ENCODE assay signal across 20 mouse cellular contexts in the genomic region with DNA sequence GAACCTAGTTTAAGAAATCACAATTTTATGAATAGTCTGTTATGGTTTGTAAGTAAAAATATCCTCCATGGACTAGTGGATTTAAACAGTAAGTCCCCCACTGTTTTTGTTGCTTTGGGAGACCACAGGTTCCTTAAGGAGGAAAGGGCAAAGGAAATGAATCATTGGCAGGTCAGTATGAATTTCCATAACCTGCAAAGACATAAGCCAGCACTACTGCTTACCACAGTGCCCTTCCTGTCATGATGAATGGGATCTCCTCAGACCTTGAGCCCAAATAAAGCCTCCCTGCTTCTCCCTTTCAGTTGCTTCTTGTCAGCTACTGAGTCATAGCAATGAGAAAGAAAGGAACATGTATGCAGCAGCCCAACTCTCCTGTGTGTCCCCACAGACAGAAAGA.
DNase-seq lines count a peak whose midpoint lies in the region; ATAC-seq lines count a peak whose summit lies in the region.
"Had no signal": no experiment of that assay in that cellular context is flagged by ENCODE, and none has a peak within 500 bp of the region (broad histone marks: within the 10 kb centered on the region; RNA-seq: fewer than 3 reads in every experiment).

No protein-coding gene starts in this region.

- peak; percentile 34 for DNase-seq in adrenal gland, adult 2 months
- DNase-seq in adrenal gland, adult 18-20 months (ENCODE audit: low spot score in 2 of 2): no peak
- peak; percentile 57 for DNase-seq in 3134 (ENCODE audit: extremely low read depth, insufficient read length, low spot score)
- peak; percentile 40 for DNase-seq in Muller cell, postnatal 12 days (ENCODE audit: inconsistent ontology term)
- peak; percentile 5 to 7 for DNase-seq in adrenal gland, postnatal 36 days
- DNase-seq in spleen, adult 12 weeks (ENCODE audit: low spot score): no peak
- DNase-seq: B cell, adult 2 months; cerebellum, adult 2 months; cerebellum, postnatal 14 days; embryo, embryonic 11 days; gastrocnemius, postnatal 14 days; heart, postnatal 36 days; kidney, adult 8-10 months had no signal

- no peak for ATAC-seq in monocyte, adult 5-6 weeks (replicated peaks; ENCODE audit: insufficient number of reproducible peaks, low FRiP score, low TSS enrichment, poor library complexity, severe bottlenecking)
- no peak for ATAC-seq in megakaryocyte-erythroid progenitor cell, adult 5-6 weeks (replicated peaks; ENCODE audit: low FRiP score, low TSS enrichment, poor library complexity, severe bottlenecking)
- ATAC-seq: activated CD4-positive, CD25-positive, alpha-beta regulatory T cell, adult 4 months; CD4-positive, CD25-positive, alpha-beta regulatory T cell, adult 4 months; forebrain, embryonic 16.5 days; inflammation-experienced regulatory T-cells, adult 6 months; intestine, postnatal 0 days had no signal

Comparison
In these comparisons a context has a peak if more than half of its experiments do, and no peak if none do; other contexts are left out.
1. DNase-seq: peak in adrenal gland, adult 2 months (single experiment), 3134 (single experiment), Muller cell, postnatal 12 days (single experiment) and adrenal gland, postnatal 36 days (2 of 2); none in adrenal gland, adult 18-20 months (0 of 2) and spleen, adult 12 weeks (single experiment).